ENCODE assay signal across 17 mouse cellular contexts in genomic region chr5:117891545-117891944, GRCm38 (mm10).
"Had no signal": no experiment of that assay in that cellular context is flagged by ENCODE, and none has a peak within 500 bp of the region (broad histone marks: within the 10 kb centered on the region; RNA-seq: fewer than 3 reads in every experiment).

No protein-coding gene starts in this region.

- H3K9ac ChIP-seq: liver, embryonic 13.5 days; lung, embryonic 14.5 days; midbrain, embryonic 12.5 days; midbrain, embryonic 15.5 days had no signal

- H3K36me3 ChIP-seq: liver, embryonic 13.5 days; midbrain, embryonic 12.5 days; midbrain, embryonic 15.5 days had no signal

- H3K27me3 ChIP-seq: liver, embryonic 13.5 days; midbrain, embryonic 15.5 days had no signal

- ATAC-seq: intestine, postnatal 0 days; lung, postnatal 0 days; midbrain, embryonic 15.5 days had no signal

- DNase-seq: kidney, adult 2 months; kidney, postnatal 36 days; layer of hippocampus, postnatal 36 days; liver, embryonic 13.5 days; lung, embryonic 14.5 days; retina, postnatal 1 day; right cerebral cortex, postnatal 25 days; thymus, adult 2 months; thymus, postnatal 25 days had no signal

- H3K27ac ChIP-seq: kidney, postnatal 0 days; left cerebral cortex, adult 2 months; liver, embryonic 13.5 days; macrophage; midbrain, embryonic 12.5 days; midbrain, embryonic 15.5 days; stomach, postnatal 0 days had no signal

- H3K4me1 ChIP-seq: liver, embryonic 13.5 days; midbrain, embryonic 12.5 days; midbrain, embryonic 15.5 days had no signal

- H3K9me3 ChIP-seq: liver, embryonic 13.5 days; midbrain, embryonic 12.5 days; midbrain, embryonic 15.5 days had no signal

- H3K4me2 ChIP-seq: liver, embryonic 13.5 days; lung, embryonic 14.5 days; midbrain, embryonic 12.5 days; midbrain, embryonic 15.5 days had no signal

- H3K4me3 ChIP-seq: left cerebral cortex, adult 2 months; liver, embryonic 13.5 days; midbrain, embryonic 12.5 days; midbrain, embryonic 15.5 days had no signal
